Mouse (Mus musculus): ENCODE data around the gene Naa40. TPM values are rescaled to one million over a fixed set of nuclear protein-coding genes. Genes with fewer than 3 reads are reported as not detected.

Naa40 gene
- total and polyA plus RNA-seq, 2 experiments from 2014 or later = 44.0 to 57.7 TPM

- Histone ChIP-seq H3K9me3 (ENCODE audit: low read length) (no peaks in the 10 kb centered on the region), H3K4me1 (ENCODE audit: insufficient read depth) (peaks cover 4% of the 10 kb centered on the region), H3K36me3 (ENCODE audit: insufficient read depth) (peaks cover 14% of the 10 kb centered on the region), H3K27me3 (ENCODE audit: insufficient read depth, low read length) (no peaks in the 10 kb centered on the region), H3K4me3 (ENCODE audit: low read depth, low read length) (no peak overlapping the region), H3K9ac (no peak overlapping the region), H3K4me2 (ENCODE audit: low read depth) (no peak overlapping the region), H3K27ac (ENCODE audit: low read depth, low read length) (no peak overlapping the region)
- TF ChIP-seq CTCF (IDR thresholded peaks at IDR 0.05; ENCODE audit: low read depth) = no peak
- no peak for ATAC-seq
- peak; percentile 21 for DNase-seq
- WGBS = 72% methylated on average over 5 of the region's 5 CpGs
Observed at GRCm38 (mm10) chr19:7214484-7214883, 26.5 kb downstream of the Naa40 start.

GRCm38 (mm10) chr19:7213010-7213409, 28.0 kb downstream of the Naa40 start:
- ATAC-seq (no peak), DNase-seq (no peak)
- 93% methylated on average over 3 of the region's 3 CpGs for WGBS
- Histone ChIP-seq H3K9ac (no peak overlapping the region), H3K4me2 (ENCODE audit: low read depth) (no peak overlapping the region), H3K9me3 (ENCODE audit: low read length) (no peaks in the 10 kb centered on the region), H3K27me3 (ENCODE audit: insufficient read depth, low read length) (no peaks in the 10 kb centered on the region), H3K36me3 (ENCODE audit: insufficient read depth) (peaks cover 14% of the 10 kb centered on the region), H3K4me3 (ENCODE audit: low read depth, low read length) (no peak overlapping the region), H3K27ac (ENCODE audit: low read depth, low read length) (no peak overlapping the region), H3K4me1 (ENCODE audit: insufficient read depth) (peaks cover 4% of the 10 kb centered on the region)
- no peak for TF ChIP-seq CTCF (IDR thresholded peaks at IDR 0.05; ENCODE audit: low read depth)

GRCm38 (mm10) chr19:7212216-7212615, 28.8 kb downstream of the Naa40 start:
- Histone ChIP-seq H3K27me3 (ENCODE audit: insufficient read depth, low read length) (no peaks in the 10 kb centered on the region), H3K27ac (ENCODE audit: low read depth, low read length) (no peak overlapping the region), H3K9ac (no peak overlapping the region), H3K4me3 (ENCODE audit: low read depth, low read length) (no peak overlapping the region), H3K9me3 (ENCODE audit: low read length) (no peaks in the 10 kb centered on the region), H3K36me3 (ENCODE audit: insufficient read depth) (peaks cover 14% of the 10 kb centered on the region), H3K4me1 (ENCODE audit: insufficient read depth) (peaks cover 4% of the 10 kb centered on the region), H3K4me2 (ENCODE audit: low read depth) (no peak overlapping the region)
- 72% methylated on average over 1 of the region's 1 CpGs for WGBS
- DNase-seq (no peak), ATAC-seq (no peak)
- TF ChIP-seq CTCF (IDR thresholded peaks at IDR 0.05; ENCODE audit: low read depth) = no peak

GRCm38 (mm10) chr19:7209907-7210646, 30.9 kb downstream of the Naa40 start:
- WGBS = 89% methylated on average over 7 of the region's 7 CpGs
- DNase-seq (no peak), ATAC-seq (no peak)
- Histone ChIP-seq H3K27ac (ENCODE audit: low read depth, low read length) (no peak overlapping the region), H3K9me3 (ENCODE audit: low read length) (no peaks in the 10 kb centered on the region), H3K4me2 (ENCODE audit: low read depth) (no peak overlapping the region), H3K4me3 (ENCODE audit: low read depth, low read length) (no peak overlapping the region), H3K27me3 (ENCODE audit: insufficient read depth, low read length) (no peaks in the 10 kb centered on the region), H3K36me3 (ENCODE audit: insufficient read depth) (peaks cover 11% of the 10 kb centered on the region), H3K4me1 (ENCODE audit: insufficient read depth) (peaks cover 4% of the 10 kb centered on the region; the same call in 1 of the 2 replicates), H3K9ac (no peak overlapping the region)
- 0 out of 2 replicates have a peak, but pooled peaks have one; percentile 28 for TF ChIP-seq CTCF (IDR thresholded peaks at IDR 0.05; ENCODE audit: low read depth)

- TF ChIP-seq CTCF (IDR thresholded peaks at IDR 0.05; ENCODE audit: low read depth) = peak; percentile 16; the same call in 1 of the 2 replicates
- H3K9me3 ChIP-seq (ENCODE audit: low read length) = no peaks in the 10 kb centered on the region
- H3K4me3 ChIP-seq (ENCODE audit: low read depth, low read length) = peak within 1 kb of the TSS; percentile 92
- ATAC-seq = peak; percentile 98
- H3K27ac ChIP-seq (ENCODE audit: low read depth, low read length) = peak within 1 kb of the TSS; percentile 94
- peak within 1 kb of the TSS; percentile 80 for H3K9ac ChIP-seq
- peak within 1 kb of the TSS; percentile 67 for H3K4me2 ChIP-seq (ENCODE audit: low read depth)
- peaks cover 23% of the 10 kb centered on the region for H3K36me3 ChIP-seq (ENCODE audit: insufficient read depth)
- WGBS = 2% methylated on average over 71 of the region's 79 CpGs
- H3K27me3 ChIP-seq (ENCODE audit: insufficient read depth, low read length) = no peaks in the 10 kb centered on the region
- peaks cover 8% of the 10 kb centered on the region; the same call in 1 of the 2 replicates for H3K4me1 ChIP-seq (ENCODE audit: insufficient read depth)
- peak; percentile 95 for DNase-seq
Observed at GRCm38 (mm10) chr19:7205753-7206736, 34.9 kb downstream of the Naa40 start, which contains the start of gene Otub1. TSS of gene Otub1 (minus strand) at chr19:7206316.

- no peaks in the 10 kb centered on the region for H3K9me3 ChIP-seq (ENCODE audit: low read length)
- H3K4me2 ChIP-seq (ENCODE audit: low read depth) = peak overlapping the region; percentile 67
- peak overlapping the region; percentile 92 for H3K4me3 ChIP-seq (ENCODE audit: low read depth, low read length)
- H3K27ac ChIP-seq (ENCODE audit: low read depth, low read length) = peak overlapping the region; percentile 94; the same call in 1 of the 2 replicates
- H3K27me3 ChIP-seq (ENCODE audit: insufficient read depth, low read length) = no peaks in the 10 kb centered on the region
- peak overlapping the region; percentile 80 for H3K9ac ChIP-seq
- H3K4me1 ChIP-seq (ENCODE audit: insufficient read depth) = peaks cover 8% of the 10 kb centered on the region; the same call in 1 of the 2 replicates
- WGBS = 28% methylated on average over 7 of the region's 7 CpGs
- no peak for TF ChIP-seq CTCF (IDR thresholded peaks at IDR 0.05; ENCODE audit: low read depth)
- DNase-seq (no peak), ATAC-seq (no peak)
- peaks cover 30% of the 10 kb centered on the region for H3K36me3 ChIP-seq (ENCODE audit: insufficient read depth)
Observed at GRCm38 (mm10) chr19:7205326-7205725, 35.7 kb downstream of the Naa40 start.

Data from forebrain, postnatal 0 days (tissue).